Mouse (Mus musculus): ENCODE data around the gene Sox5.
"Not testable (repeated sequence)": the region's sequence is repeated elsewhere in the genome, so short reads cannot be mapped to it uniquely, and the experiment has no call there.

Gene Sox5

GRCm38 (mm10) chr6:144282756-144283155, 499.0 kb downstream of the Sox5 start:
- no peak for DNase-seq (ENCODE audit: low read depth)

DNA sequence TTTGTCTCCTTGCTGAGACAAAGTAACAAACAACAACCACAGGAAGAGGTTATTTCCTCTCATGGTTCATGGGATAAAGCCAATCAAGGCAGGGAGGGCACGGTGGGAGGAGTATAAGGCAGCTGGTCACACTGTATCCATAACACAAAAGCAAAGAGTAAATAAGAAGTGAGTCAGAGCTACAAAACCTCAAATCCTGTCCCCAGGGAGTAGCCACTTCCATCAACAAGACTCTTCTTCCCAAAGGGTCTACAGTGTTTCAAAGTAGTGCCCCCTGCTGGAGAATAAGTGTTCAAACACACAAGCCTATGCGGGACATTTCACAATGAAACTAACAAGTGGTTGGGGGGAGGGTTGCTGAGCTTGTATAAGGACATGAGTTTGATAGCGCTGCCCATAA, 500.1 kb downstream of the Sox5 start:
- no peak for DNase-seq (ENCODE audit: low read depth)

DNA sequence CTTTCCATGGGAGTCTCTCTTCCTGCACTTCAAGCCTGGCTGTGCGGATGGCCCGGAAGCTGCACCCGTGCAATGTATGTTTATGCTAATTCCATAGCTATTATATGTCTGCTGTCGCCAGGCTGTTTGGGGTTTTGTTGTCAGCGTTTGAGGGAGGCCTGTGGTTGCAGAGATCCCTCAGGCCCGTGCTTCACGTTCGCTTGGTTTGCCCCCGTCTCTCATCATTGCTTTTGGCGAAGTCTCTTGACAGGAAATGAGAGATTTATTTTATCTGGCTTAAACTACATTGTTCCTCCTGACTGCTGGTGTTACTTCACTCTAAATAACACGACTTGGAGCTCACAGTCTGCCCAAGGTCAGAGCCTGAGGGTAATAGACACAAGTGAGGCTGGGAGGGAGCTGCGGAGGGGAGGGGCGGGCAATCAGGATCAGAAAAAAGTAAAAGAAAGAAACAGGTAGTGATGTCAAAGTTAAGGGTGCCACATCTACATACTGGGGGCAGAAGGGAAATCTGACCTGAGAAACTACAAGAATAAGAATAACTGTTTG, 503.2 kb downstream of the Sox5 start:
- DNase-seq (ENCODE audit: low read depth), result no peak

GRCm38 (mm10) chr6:144273425-144273824, 508.4 kb downstream of the Sox5 start:
- DNase-seq (ENCODE audit: low read depth), result not testable (repeated sequence)

DNA sequence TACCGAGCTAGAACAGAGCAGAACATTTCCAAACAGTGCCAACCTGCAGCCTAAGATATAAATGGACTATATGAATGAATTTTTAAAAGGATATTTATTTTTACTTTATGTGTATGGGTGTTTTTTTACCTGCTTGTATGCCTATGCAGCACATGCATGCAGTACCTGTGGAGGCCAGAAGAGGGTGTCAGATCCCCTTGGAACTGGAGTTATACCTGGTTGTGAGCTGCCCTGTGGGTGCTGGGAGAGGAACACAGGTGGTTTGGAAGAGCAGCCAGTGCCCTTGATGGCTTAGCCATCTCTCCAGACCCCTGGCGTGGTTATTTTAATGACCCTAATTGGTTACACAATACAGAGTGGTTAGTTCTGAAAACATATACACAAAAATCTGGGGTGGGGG, 510.5 kb downstream of the Sox5 start:
- DNase-seq (ENCODE audit: low read depth), result no peak

DNA sequence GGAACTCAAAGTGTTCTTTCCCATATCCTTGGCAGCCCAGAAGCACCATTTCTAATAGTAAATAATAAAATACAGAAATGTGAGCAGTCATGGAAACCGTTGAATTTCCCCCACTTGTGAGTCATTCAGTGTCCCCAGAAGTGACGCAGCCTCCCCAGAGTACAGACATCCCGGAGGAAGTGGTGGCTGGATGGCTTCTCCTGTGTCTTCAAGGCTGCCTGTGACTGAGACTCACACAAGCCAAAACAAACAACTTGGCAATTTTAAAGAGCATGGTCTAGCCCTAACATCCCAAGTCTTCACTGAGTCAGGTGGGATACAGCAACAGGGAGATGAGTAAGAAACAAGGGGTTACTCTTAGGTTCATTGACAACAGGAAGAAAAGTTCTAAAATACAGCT, 511.5 kb downstream of the Sox5 start:
- no peak for DNase-seq (ENCODE audit: low read depth)

- no peak for DNase-seq (ENCODE audit: low read depth)
These were observed 512.1 kb downstream of the Sox5 start for GRCm38 (mm10) chr6:144269666-144270065.

DNA sequence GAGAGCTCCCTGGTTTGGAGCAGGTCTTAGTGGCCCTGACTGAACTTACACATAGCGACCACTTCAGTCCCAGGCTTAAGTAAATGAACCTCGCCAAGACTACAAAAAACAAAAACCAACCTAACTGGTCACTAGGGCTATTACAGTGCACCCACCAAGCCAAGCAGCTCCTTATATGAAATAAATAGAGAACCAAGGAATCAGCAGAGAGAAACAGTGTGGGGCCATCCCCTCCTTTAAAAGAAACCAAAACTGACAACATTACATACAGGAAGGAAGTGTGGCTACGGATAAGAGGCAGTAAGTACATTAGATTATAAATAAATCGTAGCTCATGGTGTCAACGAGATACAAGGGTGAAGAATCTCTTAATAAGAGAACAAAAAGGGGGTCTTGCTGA, 516.0 kb downstream of the Sox5 start:
- DNase-seq (ENCODE audit: low read depth), result no peak

DNA sequence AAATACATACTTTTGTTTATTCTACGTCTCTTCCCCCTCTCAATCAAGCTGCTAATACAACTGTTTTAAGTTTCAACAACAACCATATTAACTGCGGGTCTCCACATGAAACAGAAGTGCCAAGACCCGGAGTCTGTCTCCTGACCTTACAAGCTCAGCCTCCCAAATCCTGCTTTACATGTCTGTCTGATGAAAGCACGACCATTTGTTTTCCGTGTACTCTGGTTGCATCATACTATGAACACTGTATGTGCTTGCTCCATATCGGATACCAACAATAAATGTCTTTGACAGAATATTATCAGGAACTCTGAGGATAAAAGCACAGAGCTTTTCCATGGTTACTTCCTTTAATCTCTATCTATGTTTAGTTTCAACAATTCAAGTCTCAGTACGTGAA, 516.8 kb downstream of the Sox5 start:
- no peak for DNase-seq (ENCODE audit: low read depth)

DNA sequence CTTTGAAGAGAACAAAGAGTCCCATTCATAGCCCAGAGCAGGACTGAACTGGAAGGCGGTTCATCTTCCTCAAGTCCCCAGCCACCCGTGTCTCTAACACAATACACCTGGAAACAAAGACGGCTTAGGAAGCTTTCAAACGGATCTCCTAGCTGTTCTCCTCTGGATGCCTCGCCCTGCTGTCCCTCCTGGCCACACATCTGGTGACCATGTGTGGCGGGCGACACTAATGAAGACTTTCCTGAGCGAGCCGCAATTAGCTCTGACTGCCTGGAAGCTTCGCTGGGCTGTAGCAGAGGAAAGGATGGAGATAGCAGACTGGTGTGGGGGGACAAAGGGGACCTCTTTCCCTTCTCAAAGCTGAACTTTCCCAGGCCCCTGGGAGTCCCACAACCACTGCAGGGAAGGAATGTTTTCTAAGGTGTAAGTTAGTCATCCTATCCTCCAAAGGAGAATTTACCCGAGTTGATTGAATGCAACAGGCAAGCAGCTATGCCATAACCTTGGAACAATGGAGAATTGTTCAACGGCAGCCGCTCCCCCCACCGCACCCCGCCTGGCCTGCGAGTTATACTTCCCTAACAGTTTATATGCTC, 517.4 kb downstream of the Sox5 start:
- no peak for DNase-seq (ENCODE audit: low read depth)

GRCm38 (mm10) chr6:144256500-144256899, 525.3 kb downstream of the Sox5 start:
- no peak for DNase-seq (ENCODE audit: low read depth)

GRCm38 (mm10) chr6:144252191-144252718, 529.5 kb downstream of the Sox5 start:
- no peak for DNase-seq (ENCODE audit: low read depth)

DNA sequence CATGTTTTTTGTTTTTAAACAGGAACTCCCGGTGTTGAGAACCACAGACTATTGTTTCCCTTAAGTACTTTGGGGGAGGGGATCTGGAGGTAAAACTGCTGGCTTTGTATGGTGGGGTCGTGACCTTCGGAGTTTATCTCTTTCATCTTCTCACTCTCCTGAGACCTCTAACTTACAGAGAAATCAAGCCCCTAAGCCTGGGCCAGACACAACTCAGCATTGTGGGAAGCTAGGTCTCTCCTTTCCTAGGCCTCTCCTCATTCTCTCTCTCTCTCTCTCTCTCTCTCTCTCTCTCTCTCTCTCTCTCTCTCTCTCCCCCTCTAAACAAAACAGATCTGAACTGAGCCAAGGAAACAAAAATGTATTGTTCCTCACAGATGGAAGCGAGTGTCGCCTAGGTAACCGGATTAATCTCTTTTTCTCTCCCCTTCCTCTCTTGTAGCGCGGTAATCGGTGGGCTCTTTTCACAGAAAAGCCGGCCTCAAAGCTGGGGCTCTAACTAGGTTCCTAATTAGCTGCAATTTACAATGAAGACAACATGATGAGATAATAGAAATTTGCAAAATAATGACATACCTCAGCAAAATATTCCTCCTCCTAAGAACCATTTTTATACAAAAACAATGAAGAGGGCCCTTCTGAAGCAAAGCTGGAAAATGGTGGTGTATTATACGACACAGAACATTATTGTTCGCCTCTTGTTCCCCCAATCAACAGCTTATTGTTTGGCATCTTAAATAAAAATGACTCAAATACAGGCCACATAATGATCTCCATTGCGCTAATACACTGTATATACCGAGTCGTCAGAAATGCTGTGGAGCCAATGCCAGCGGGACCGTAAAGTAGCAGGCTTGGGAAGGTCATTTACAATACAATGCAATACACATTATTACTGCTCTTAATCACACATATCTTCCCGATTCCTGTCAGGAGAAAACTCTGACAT, 530.3 kb downstream of the Sox5 start:
- no peak for DNase-seq (ENCODE audit: low read depth)

GRCm38 (mm10) chr6:144250625-144251181, 531.1 kb downstream of the Sox5 start:
- no peak for DNase-seq (ENCODE audit: low read depth)

- no peak for DNase-seq (ENCODE audit: low read depth)
These were observed 545.2 kb downstream of the Sox5 start for GRCm38 (mm10) chr6:144236581-144236980.

- no peak for DNase-seq (ENCODE audit: low read depth)
These were observed 577.8 kb downstream of the Sox5 start for GRCm38 (mm10) chr6:144203970-144204369.

DNA sequence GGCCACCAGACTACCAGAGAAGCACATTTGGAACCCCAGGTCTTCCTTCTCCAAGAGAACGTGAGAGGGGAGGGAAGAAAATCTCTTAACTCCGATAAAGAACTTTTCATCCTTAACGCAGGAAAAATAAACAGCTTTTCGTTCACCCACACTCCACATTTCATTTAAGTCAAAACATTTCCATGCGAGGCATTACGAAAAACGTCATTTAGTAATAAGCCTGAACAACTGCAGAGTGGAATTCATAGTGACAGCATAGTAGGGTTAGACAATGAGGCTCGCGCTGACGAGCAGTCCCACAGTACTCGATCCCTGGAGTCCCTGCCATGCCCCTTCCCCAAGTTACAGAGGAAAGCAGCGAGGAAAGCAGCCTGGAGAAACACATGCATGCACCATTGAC, 578.8 kb downstream of the Sox5 start:
- no peak for DNase-seq (ENCODE audit: low read depth)

DNA sequence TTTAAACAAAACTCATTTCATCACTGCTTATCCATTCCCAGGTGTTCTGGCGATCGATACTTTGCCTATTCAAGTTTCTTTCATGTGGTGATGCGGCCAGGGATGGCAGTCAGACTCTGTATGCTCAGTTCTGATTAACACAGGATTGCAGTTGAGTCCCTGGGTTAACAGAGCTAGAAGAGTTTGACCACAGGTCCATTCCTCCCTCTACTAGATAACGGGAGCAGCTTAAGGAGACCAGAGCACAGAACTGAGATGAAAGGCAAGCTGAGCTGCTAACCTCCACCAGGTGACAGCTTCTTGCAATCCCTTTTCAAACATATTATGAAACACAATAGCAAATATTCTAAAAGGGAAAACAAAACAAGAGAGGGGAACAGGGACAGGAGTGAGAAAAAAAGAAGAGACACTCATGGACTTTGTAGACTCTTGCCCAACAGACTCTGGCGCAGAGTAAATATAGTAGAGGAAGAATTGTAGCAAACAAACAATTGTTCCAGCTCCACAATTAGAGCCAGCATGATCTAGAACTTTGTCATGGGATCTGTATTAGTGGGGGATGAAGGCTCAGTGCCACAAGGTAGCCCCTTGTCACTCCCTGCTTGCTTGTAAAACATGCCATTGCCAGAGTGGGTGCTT, 580.3 kb downstream of the Sox5 start:
- DNase-seq (ENCODE audit: low read depth), result no peak

DNA sequence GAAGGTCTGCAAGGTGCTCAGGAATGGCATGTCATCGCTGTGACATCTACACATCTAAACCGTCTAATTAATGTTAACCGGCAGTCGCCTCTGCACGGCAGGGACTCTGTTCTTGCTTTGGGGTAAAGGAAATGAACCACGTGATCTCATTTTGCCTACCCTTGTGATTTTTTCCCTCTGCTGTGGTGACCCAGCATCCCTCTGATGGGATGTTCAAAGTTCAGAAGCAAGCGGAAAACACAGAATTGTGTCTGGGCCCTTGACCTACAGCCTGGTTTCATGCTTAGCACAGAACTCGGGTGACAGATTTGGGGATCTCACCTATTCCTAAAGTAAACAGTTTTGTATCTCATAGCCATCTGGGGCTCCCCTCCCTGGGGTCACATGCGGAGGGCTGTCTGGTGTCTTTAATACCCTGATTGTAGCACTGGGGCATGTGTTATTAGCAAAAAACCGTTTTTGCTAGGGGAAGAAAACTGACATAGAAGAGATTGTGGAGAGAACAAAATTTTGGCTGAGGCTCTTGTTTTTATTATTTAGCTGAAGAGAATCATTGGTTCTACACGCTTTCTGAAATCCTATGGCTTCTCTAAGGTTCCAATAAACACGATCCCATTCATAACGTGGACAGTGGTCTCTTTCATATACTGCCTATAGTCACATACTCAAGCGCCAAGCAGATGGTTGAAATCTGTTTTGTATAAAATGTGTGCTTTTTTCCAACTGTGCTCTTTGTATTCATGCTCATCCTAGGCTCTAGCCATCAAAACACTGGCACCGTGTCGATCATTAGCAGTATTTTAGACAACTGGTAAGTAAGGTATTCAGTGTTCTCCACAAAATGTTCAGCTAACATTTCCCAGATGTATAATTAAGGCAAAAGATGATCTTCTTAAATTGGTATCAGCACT, 584.3 kb downstream of the Sox5 start:
- DNase-seq (ENCODE audit: low read depth), result no peak

DNA sequence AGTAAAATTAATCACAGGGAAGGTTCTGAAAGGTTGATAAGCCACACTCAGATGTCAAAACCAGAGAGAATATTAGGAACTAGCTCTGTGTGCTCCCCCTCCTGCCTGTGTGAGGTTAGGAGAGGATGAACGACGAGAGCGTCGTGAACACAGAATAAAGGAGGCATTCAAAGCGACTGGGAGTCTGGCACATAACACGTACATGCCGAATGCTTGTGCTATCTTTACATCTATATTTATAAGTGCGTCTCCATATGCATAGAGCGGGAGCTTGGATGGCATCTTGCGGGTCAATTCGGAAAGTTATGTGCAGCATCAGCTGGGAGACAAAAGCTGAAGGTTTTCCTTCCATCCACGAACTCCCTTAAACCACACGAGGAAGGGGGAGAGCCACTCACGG, 585.8 kb downstream of the Sox5 start:
- DNase-seq (ENCODE audit: low read depth), result no peak

DNA sequence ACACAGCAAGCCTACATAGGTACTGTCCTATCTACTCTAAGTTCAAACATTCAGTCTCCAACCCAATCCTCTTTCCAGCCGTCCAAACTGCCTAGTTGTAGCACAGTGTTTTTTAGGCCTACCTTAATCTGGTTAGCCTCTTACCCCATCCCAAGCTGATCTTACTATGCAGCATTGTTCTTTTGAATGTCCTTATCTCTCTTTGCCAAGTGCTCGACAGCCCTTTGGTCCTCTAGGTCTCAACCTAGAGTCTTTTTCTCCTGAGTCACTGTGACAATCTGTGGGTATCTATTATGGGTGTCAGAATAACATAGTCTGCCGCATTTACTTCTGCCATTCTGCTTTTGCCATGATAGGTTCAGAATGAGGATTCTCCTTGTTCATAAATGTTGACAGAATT, 598.7 kb downstream of the Sox5 start:
- DNase-seq (ENCODE audit: low read depth), result no peak
